Mouse (Mus musculus) liver, postnatal 0 days (tissue): ENCODE measurements around the gene Ncan.

Experiments
- CTCF ChIP-seq: sonication (generic); IDR thresholded peaks from 2 replicates; pipeline ENCODE4 v1.5.1; 2016; ENCODE audit warnings: antibody characterized with exemption, low read depth
- EP300 ChIP-seq: IDR thresholded peaks from 2 replicates; pipeline ENCODE4 v1.6.1; 2016; ENCODE audit warnings: antibody characterized with exemption, low read depth, mild to moderate bottlenecking

DNA sequence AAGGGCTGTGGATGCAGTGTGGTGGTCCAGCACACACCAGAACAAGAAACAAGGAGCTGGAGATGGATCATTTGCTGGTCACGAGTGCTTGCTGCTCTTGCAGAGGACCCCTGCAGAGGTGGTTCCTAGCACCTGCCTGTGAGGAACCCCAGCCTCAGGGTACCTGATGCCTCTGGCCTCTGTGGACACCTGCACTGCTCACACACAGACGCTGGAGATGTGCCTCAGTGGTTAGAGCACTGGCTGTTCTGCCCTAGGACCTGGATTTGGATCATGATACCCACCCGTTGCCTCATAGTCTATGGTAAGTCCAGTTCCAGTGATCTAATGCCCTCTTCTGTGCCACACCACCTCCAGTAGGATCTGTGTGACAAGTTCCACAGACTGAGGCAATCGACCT, 15.9 kb upstream of the Ncan start:
- TF ChIP-seq CTCF (no peak), EP300 (no peak)
